Mouse (Mus musculus): ENCODE data around the gene Sh3kbp1.

Sh3kbp1 gene

GRCm38 (mm10) chrX:159907703-159908102, 280.6 kb downstream of the Sh3kbp1 start:
- in situ Hi-C loops (cut with MboI; ENCODE audit: unreplicated experiment in 2 of 2): no loop called here

GRCm38 (mm10) chrX:159909446-159910277, 282.6 kb downstream of the Sh3kbp1 start:
- in situ Hi-C loops (cut with MboI; ENCODE audit: unreplicated experiment in 2 of 2): loop anchor here in 1 of 2 experiments (10.0 kb wide), 1 partner anchor 285 kb away; the partner anchor contains the start of gene Sh3kbp1

GRCm38 (mm10) chrX:159910600-159910999, 283.5 kb downstream of the Sh3kbp1 start:
- in situ Hi-C loops (cut with MboI; ENCODE audit: unreplicated experiment in 2 of 2): loop anchor here in 1 of 2 experiments (10.0 kb wide), 1 partner anchor 286 kb away; the partner anchor contains the start of gene Sh3kbp1

- in situ Hi-C loops (cut with MboI; ENCODE audit: unreplicated experiment in 2 of 2): loop anchor here in 1 of 2 experiments (10.0 kb wide), 1 partner anchor 287 kb away; the partner anchor contains the start of gene Sh3kbp1
Measured at GRCm38 (mm10) chrX:159911613-159912012, 284.5 kb downstream of the Sh3kbp1 start.

GRCm38 (mm10) chrX:159912061-159912460, 285.0 kb downstream of the Sh3kbp1 start:
- in situ Hi-C loops (cut with MboI; ENCODE audit: unreplicated experiment in 2 of 2): loop anchor here in 1 of 2 experiments (10.0 kb wide), 1 partner anchor 287 kb away; the partner anchor contains the start of gene Sh3kbp1

- in situ Hi-C loops (cut with MboI; ENCODE audit: unreplicated experiment in 2 of 2): loop anchor here in 1 of 2 experiments (10.0 kb wide), 1 partner anchor 289 kb away; the partner anchor contains the start of gene Sh3kbp1
Measured at GRCm38 (mm10) chrX:159913489-159913888, 286.4 kb downstream of the Sh3kbp1 start.

- in situ Hi-C loops (cut with MboI; ENCODE audit: unreplicated experiment in 2 of 2): loop anchor here (5.0 to 10.0 kb wide), 2 partner anchors 288 to 290 kb away; partner anchors contain the start of gene Sh3kbp1 (in 2 of the 2)
Measured at GRCm38 (mm10) chrX:159915125-159915524, 288.1 kb downstream of the Sh3kbp1 start.

GRCm38 (mm10) chrX:159924759-159925158, 297.7 kb downstream of the Sh3kbp1 start:
- in situ Hi-C loops (cut with MboI; ENCODE audit: unreplicated experiment in 2 of 2): no loop called here

- in situ Hi-C loops (cut with MboI; ENCODE audit: unreplicated experiment in 2 of 2): no loop called here
Measured at GRCm38 (mm10) chrX:159928165-159928564, 301.1 kb downstream of the Sh3kbp1 start.

GRCm38 (mm10) chrX:159928834-159929233, 301.8 kb downstream of the Sh3kbp1 start:
- in situ Hi-C loops (cut with MboI; ENCODE audit: unreplicated experiment in 2 of 2): no loop called here

- in situ Hi-C loops (cut with MboI; ENCODE audit: unreplicated experiment in 2 of 2): no loop called here
Measured at GRCm38 (mm10) chrX:159932027-159932426, 305.0 kb downstream of the Sh3kbp1 start.

- in situ Hi-C loops (cut with MboI; ENCODE audit: unreplicated experiment in 2 of 2): no loop called here
Measured at GRCm38 (mm10) chrX:159942569-159942968, 315.5 kb downstream of the Sh3kbp1 start.

- in situ Hi-C loops (cut with MboI; ENCODE audit: unreplicated experiment in 2 of 2): no loop called here
Measured at GRCm38 (mm10) chrX:159943586-159943985, 316.5 kb downstream of the Sh3kbp1 start.

GRCm38 (mm10) chrX:159953546-159954429, 326.7 kb downstream of the Sh3kbp1 start:
- in situ Hi-C loops (cut with MboI; ENCODE audit: unreplicated experiment in 2 of 2): no loop called here

GRCm38 (mm10) chrX:159954430-159954779, 327.3 kb downstream of the Sh3kbp1 start:
- in situ Hi-C loops (cut with MboI; ENCODE audit: unreplicated experiment in 2 of 2): no loop called here

- in situ Hi-C loops (cut with MboI; ENCODE audit: unreplicated experiment in 2 of 2): no loop called here
Measured at GRCm38 (mm10) chrX:159955433-159955832, 328.4 kb downstream of the Sh3kbp1 start.

- in situ Hi-C loops (cut with MboI; ENCODE audit: unreplicated experiment in 2 of 2): loop anchor here (5.0 kb wide), 2 partner anchors 334 to 514 kb away; partner anchors contain the start of gene Sh3kbp1 (in 2 of the 2)
Measured at GRCm38 (mm10) chrX:159961385-159961784, 334.3 kb downstream of the Sh3kbp1 start.

- in situ Hi-C loops (cut with MboI; ENCODE audit: unreplicated experiment in 2 of 2): loop anchor here (5.0 kb wide), 2 partner anchors 336 to 516 kb away; partner anchors contain the start of gene Sh3kbp1 (in 2 of the 2)
Measured at GRCm38 (mm10) chrX:159963273-159963672, 336.2 kb downstream of the Sh3kbp1 start.

GRCm38 (mm10) chrX:159963925-159964324, 336.9 kb downstream of the Sh3kbp1 start:
- in situ Hi-C loops (cut with MboI; ENCODE audit: unreplicated experiment in 2 of 2): loop anchor here (5.0 kb wide), 2 partner anchors 337 to 517 kb away; partner anchors contain the start of gene Sh3kbp1 (in 2 of the 2)

GRCm38 (mm10) chrX:159969025-159969424, 342.0 kb downstream of the Sh3kbp1 start:
- in situ Hi-C loops (cut with MboI; ENCODE audit: unreplicated experiment in 2 of 2): no loop called here
